Mouse (Mus musculus) layer of hippocampus, adult 2 months (tissue): ENCODE results near the gene Pdcd2. TPM values are rescaled to one million over a fixed set of nuclear protein-coding genes. Genes with fewer than 3 reads are reported as not detected.
A peak's percentile ranks its signal among the peaks of the same experiment; 100 is the strongest.
"Not testable (repeated sequence)": the region's sequence is repeated elsewhere in the genome, so short reads cannot be mapped to it uniquely, and the experiment has no call there.

Experiments used
- DNase-seq, 2 experiments: peaks; one replicate each; pipeline ENCODE4 v3.0.0; 2022; ENCODE audit warnings: low spot score in 2 of 2
- H3K27ac ChIP-seq: fragments of 200-600 bp; 2 replicates; pipeline ENCODE4 v1.8.1; 2022
- H3K4me3 ChIP-seq: fragments of 200-600 bp; 2 replicates; pipeline ENCODE4 v1.8.1; 2022; ENCODE audit warnings: mild to moderate bottlenecking
- CTCF ChIP-seq: fragments of 200-600 bp; conservative IDR thresholded peaks from 2 replicates; pipeline ENCODE4 v1.8.1; 2022; ENCODE audit warnings: antibody characterized with exemption, mild to moderate bottlenecking, moderate library complexity
- long read RNA-seq, 2 experiments: library from polyadenylated mRNA; stranded (forward); transcript quantifications; one replicate each; pipeline ENCODE4 v2.0.0; 2021; ENCODE audit warnings: borderline mapping rate in 2 of 2
- total RNA-seq, 2 experiments: library from RNA; stranded (reverse); gene quantifications; 2 replicates each; pipeline ENCODE4 v1.2.3; 2021

The Pdcd2 gene
- 10 to 100 TPM; 15.5 to 23.8 TPM for total RNA-seq
- long read RNA-seq, experiment 1, transcript Pdcd2-201 (6 exons, 1,120 nt), result major isoform, 10 of 15 reads
- long read RNA-seq, experiment 1, partial matches to known transcripts, result 3 of 15 reads
- long read RNA-seq, experiment 1, other reads (novel, unspliced or antisense), result 2 of 15 reads
- long read RNA-seq, experiment 2, transcript Pdcd2-201 (6 exons, 1,120 nt), result major isoform, 9 of 13 reads
- long read RNA-seq, experiment 2, partial matches to known transcripts, result 3 of 13 reads
- long read RNA-seq, experiment 2, other reads (novel, unspliced or antisense), result 1 of 13 reads

- peak; percentile 60 for TF ChIP-seq CTCF
- DNase-seq, result peak; percentile 90 to 91
- Histone ChIP-seq H3K27ac (peak within 1 kb of the TSS; percentile 84), H3K4me3 (peak within 1 kb of the TSS; percentile 68)
Measured at GRCm38 (mm10) chr17:15526986-15527810, at the start of gene Pdcd2. Gene Pdcd2 (minus strand): TSS chr17:15527301.

- TF ChIP-seq CTCF, result no peak
- Histone ChIP-seq H3K27ac (no peak overlapping the region), H3K4me3 (no peak overlapping the region)
- DNase-seq, result no peak
Measured at GRCm38 (mm10) chr17:15575056-15575455, 48.0 kb upstream of the Pdcd2 start.

GRCm38 (mm10) chr17:15566908-15567307 lies 39.8 kb upstream of the Pdcd2 start:
- peak; percentile 37; the same call in 1 of the 2 replicates for TF ChIP-seq CTCF
- no peak overlapping the region for H3K27ac ChIP-seq
- DNase-seq, result no peak
- no peak overlapping the region for H3K4me3 ChIP-seq

- Histone ChIP-seq H3K27ac (peak overlapping the region; percentile 98), H3K4me3 (peak overlapping the region; percentile 89)
- TF ChIP-seq CTCF, result no peak
- peak in 1 of 2 experiments; percentile 3 for DNase-seq
Measured at GRCm38 (mm10) chr17:15564928-15565300, 37.8 kb upstream of the Pdcd2 start.

- Histone ChIP-seq H3K27ac (peak within 1 kb of the TSS; percentile 98), H3K4me3 (peak within 1 kb of the TSS; percentile 89)
- peak; percentile 99 to 100 for DNase-seq
- TF ChIP-seq CTCF, result no peak
Measured at GRCm38 (mm10) chr17:15564014-15564927, 37.2 kb upstream of the Pdcd2 start, which contains the start of gene Prdm9. Gene Prdm9 (minus strand): TSS chr17:15564354.

- no peak overlapping the region for H3K27ac ChIP-seq
- no peak for DNase-seq
- TF ChIP-seq CTCF, result peak; percentile 31; the same call in 1 of the 2 replicates
- no peak overlapping the region for H3K4me3 ChIP-seq
Measured at GRCm38 (mm10) chr17:15559946-15560345, 32.8 kb upstream of the Pdcd2 start.

GRCm38 (mm10) chr17:15549713-15550112 lies 22.6 kb upstream of the Pdcd2 start:
- no peak for TF ChIP-seq CTCF
- H3K4me3 ChIP-seq, result no peak overlapping the region
- DNase-seq, result no peak
- no peak overlapping the region for H3K27ac ChIP-seq

- DNase-seq, result no peak
- Histone ChIP-seq H3K4me3 (no peak overlapping the region), H3K27ac (no peak overlapping the region)
- TF ChIP-seq CTCF, result no peak
Measured at GRCm38 (mm10) chr17:15546440-15546839, 19.3 kb upstream of the Pdcd2 start.

GRCm38 (mm10) chr17:15543868-15544267 lies 16.8 kb upstream of the Pdcd2 start:
- H3K27ac ChIP-seq, DNase-seq: not testable (repeated sequence)

GRCm38 (mm10) chr17:15540309-15540708 lies 13.2 kb upstream of the Pdcd2 start:
- TF ChIP-seq CTCF, result no peak
- H3K4me3 ChIP-seq, result no peak overlapping the region
- H3K27ac ChIP-seq, result no peak overlapping the region
- no peak for DNase-seq

More at GRCm38 (mm10) chr17:15543868-15544267, 16.8 kb upstream of the Pdcd2 start:
- not testable (repeated sequence) for H3K4me3 ChIP-seq

GRCm38 (mm10) chr17:15536457-15536904 lies 9.4 kb upstream of the Pdcd2 start:
- Histone ChIP-seq H3K27ac (no peak overlapping the region), H3K4me3 (peak overlapping the region; percentile 55)
- DNase-seq, result no peak
- TF ChIP-seq CTCF, result 0 out of 2 replicates have a peak, but pooled peaks have one; percentile 1

GRCm38 (mm10) chr17:15535943-15536342 lies 8.8 kb upstream of the Pdcd2 start:
- 0 out of 2 replicates have a peak, but pooled peaks have one; percentile 8 for TF ChIP-seq CTCF
- no peak overlapping the region for H3K27ac ChIP-seq
- H3K4me3 ChIP-seq, result peak overlapping the region; percentile 55
- DNase-seq, result no peak
